Mouse (Mus musculus): ENCODE results near the gene Pcnx3.
A peak's percentile ranks its signal among the peaks of the same experiment; 100 is the strongest.

Gene Pcnx3

DNA sequence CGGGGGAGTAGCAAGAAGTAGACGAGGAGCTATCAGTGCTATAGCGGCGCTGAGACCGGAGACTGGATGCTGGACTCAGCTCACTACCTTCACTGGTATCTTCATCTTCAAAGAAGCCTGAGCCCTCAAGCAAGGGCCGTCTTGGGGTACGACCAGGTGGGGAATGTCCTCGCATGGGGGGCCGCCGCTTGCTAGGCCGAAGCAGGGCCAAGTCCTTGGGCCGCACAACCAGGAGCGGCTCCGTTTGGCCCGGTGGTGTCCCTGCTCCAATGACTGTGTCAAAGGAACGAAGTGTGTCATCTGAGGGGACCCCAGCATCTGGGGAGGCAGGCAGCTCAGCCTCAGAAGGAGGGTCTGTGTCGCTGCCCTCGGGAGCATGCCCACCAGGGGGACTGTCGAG, 3.3 kb downstream of the Pcnx3 start:
- no peak for ATAC-seq (ENCODE audit: insufficient number of reproducible peaks, low FRiP score, low TSS enrichment)

DNA sequence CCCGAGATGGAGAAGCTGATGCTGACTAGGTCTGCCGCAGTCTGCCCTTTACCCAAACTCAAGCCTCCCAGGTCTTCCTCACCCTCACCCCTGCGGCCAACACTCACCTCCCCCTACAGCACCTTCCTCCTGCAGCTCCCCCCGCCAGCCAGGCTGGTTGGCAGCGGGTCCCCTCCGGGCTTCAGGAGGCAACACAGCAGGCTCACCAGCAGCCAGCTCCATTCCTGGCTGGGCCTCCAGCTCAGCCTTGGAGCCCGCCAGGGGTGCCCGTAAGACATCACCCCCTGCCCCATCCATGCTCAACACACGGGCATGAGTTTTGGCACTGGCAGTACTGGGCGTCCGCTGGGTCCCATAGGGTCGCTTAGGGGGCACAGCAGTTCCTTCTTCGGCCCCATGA, 3.7 kb downstream of the Pcnx3 start:
- ATAC-seq (ENCODE audit: insufficient number of reproducible peaks, low FRiP score, low TSS enrichment): no peak

DNA sequence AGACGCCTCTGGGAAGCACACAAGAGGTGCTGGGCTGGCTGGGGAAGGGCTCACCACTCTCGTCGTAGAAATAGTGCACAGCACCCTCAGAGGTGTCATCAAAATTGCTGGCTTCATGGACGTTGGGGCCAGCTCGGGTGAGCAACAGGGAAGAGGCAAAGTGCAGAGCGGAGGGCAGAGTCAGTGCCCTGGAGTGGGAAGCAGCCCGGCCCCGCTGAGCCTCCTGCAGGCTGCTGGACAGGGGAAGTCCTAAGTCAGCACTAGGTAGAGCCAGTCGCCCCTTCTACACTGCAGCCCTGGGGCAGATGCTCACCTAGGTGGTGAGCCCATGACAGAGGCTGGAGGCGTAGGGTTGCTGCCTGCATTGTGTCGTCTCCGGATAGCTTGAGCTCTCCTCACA, 4.5 kb downstream of the Pcnx3 start:
- no peak for ATAC-seq (ENCODE audit: insufficient number of reproducible peaks, low FRiP score, low TSS enrichment)

DNA sequence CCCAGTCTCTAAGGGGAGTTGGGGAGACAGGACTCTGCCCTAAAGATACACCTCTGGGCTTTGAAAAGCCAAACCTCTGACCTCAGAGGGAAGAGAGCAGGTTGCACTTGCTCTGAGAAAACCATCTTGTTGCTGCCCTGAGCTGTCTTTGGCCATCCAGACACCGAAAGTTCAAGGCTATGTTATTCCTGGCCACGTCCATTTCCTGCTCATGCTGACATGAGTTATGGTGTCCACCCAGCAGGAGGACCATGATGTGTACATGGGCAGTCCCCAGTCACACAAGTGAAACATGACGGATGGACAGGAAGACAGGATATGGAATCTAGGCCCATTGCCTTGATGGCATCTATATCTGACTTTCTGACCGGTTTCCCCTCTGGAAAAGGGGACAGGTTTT, 8.3 kb downstream of the Pcnx3 start:
- no peak for ATAC-seq (ENCODE audit: insufficient number of reproducible peaks, low FRiP score, low TSS enrichment)

DNA sequence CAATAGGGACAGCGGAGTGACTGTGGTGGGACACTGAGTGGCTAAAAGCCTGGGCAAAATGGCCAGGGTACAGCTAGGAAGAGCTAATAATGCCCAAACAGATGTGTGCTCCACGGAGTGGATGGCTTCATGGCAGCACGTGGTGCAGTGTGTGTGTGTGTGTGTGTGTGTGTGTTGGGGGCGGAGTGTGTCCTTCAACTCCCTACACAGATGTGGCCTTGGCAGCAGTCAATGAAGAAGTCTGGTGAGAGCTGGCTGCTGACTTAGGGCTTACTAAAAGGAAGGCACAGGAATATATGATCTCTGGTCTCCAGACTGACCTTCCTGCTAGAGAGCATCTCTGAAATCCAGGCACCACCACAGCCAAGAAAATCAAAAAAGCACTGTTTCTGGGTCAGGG, 20.3 kb downstream of the Pcnx3 start:
- ATAC-seq (ENCODE audit: insufficient number of reproducible peaks, low FRiP score, low TSS enrichment): no peak

DNA sequence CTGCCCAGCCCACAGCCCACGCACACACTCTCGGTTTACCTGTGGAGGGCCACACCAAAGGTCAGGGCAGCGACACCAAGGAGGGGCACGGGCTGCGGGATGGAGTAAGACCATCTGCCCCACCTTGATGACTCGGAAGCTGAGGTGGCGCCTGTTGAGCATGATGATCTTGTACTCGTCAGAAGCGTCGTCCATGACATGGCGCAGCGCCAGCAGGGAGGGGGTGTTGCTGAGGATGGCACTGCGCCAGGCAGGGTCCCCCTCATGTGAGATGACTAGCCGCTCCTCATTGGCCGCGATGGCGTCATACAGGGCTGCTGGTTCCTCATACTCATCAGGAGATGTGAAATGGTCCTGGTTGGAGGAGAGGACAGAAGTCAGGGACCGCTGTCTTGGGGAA, 22.3 kb downstream of the Pcnx3 start:
- ATAC-seq (ENCODE audit: insufficient number of reproducible peaks, low FRiP score, low TSS enrichment): no peak

DNA sequence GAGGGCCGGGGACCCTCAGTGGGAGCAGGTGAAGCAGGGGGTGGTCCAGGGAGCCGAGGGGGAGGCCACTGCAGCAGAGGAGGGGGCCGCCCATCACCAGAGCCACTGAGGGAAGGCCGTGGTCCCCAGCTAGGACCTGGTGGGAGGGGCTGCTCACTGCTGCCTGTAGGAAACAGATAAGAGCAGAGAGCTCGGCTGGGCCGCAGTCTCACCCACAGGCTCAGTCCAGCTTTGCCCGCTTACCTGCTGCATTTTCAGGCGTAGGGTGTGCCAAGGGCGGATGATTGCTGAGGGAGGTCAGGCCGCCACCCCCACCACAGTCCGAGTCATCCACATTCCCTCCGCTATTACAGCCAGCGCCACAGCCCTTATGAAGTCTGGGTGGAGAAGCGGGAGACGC, 23.2 kb downstream of the Pcnx3 start:
- ATAC-seq (ENCODE audit: insufficient number of reproducible peaks, low FRiP score, low TSS enrichment): no peak

DNA sequence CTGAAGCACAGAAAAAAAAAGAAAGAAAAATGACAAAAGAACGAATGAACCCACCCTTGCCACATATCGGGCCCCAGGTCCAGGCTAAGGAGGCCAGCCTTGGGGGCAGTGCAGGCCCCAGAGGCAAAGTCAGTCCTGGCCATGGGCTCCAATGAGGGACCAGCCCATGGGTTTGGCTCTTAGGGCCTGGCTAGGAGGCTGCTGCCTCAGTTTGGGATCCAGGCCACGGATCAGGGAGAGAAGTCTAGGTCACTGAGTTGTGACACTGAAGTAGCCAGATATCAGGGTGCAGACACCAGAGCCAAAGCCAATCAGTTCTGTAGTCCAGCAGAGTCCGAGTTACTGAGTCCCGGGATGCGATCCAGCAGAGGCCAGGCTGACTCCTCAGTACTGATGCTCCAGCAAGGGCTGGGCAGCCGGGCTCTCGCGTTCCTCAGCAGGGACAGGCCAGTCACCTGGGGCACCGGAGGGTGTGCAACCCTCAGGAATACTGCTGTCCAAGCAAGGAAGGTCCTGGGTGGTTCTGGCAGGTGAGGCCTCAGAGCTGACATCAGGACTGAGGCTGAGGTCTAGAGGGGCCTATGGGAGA, 23.9 kb downstream of the Pcnx3 start:
- no peak for ATAC-seq (ENCODE audit: insufficient number of reproducible peaks, low FRiP score, low TSS enrichment)

DNA sequence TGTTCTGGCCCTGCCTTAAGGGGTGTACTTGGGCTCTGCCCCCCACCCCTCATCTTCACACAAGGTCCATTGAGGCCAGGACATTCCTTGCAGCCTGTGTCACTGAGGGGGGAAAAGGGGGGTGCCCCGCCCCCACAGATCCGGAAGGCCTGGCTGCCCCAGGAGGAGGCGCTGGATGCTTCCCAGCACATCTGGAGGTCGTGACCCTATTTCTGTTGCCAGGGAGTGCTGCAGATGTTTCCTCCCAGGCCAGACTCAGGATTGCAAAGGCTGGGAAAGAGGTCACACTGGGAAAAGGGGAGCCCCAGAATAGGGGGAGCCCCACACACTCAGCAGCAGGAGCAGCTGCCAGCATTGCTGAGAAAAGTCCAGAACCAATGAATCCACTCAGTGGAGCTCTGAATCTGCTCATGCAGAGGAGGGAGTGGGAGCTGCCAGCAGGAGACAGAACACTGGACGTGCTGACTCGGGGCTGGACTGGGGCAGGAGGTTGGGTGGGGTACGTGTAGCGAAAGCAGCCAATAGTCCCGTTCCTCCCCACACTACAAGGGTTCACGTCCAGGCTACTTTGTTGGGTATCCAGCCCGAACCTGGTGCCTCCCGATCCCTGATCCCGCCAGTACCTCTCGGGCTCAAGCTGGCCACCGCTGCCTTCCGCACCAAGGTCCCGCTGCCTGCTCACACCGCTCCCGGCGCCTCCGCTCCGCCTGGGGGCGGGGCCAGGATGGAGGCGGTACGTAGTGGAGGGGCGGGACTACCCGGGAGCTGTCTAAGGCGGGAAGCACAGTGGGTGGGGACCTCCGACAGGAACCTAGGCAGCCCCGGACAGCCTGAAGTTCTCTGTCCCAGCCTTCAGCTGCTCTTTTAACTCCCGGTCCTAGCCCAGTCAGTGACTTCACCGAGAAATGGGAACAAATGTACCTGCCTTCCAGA, 25.5 kb downstream of the Pcnx3 start, which contains the start of gene Sipa1:
TSS of gene Sipa1 (minus strand) at position 727 of the 933 bp plus-strand sequence.
- 0 out of 2 replicates have a peak, but pooled peaks have one; percentile 42 for ATAC-seq (ENCODE audit: insufficient number of reproducible peaks, low FRiP score, low TSS enrichment)

DNA sequence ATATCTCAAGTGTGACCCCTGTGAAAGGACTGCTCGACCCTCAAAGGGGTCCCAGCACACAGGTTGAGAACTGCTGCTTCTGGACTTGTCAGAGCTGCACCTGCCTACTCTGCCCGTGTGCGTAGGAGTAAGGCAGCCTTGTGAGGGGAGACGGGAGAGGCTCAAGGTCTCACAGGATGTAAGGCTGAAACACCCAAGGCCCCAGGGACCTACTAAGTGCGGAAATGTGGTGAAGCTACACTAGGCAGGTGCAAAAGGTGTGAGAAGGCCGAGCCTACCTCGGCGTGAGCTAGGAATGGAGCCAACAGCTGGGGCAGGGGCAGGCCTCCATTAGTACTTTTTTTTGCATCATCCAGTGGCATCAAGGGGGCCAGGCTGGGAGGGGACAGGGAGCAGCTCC, 26.4 kb downstream of the Pcnx3 start:
- no peak for ATAC-seq (ENCODE audit: insufficient number of reproducible peaks, low FRiP score, low TSS enrichment)

DNA sequence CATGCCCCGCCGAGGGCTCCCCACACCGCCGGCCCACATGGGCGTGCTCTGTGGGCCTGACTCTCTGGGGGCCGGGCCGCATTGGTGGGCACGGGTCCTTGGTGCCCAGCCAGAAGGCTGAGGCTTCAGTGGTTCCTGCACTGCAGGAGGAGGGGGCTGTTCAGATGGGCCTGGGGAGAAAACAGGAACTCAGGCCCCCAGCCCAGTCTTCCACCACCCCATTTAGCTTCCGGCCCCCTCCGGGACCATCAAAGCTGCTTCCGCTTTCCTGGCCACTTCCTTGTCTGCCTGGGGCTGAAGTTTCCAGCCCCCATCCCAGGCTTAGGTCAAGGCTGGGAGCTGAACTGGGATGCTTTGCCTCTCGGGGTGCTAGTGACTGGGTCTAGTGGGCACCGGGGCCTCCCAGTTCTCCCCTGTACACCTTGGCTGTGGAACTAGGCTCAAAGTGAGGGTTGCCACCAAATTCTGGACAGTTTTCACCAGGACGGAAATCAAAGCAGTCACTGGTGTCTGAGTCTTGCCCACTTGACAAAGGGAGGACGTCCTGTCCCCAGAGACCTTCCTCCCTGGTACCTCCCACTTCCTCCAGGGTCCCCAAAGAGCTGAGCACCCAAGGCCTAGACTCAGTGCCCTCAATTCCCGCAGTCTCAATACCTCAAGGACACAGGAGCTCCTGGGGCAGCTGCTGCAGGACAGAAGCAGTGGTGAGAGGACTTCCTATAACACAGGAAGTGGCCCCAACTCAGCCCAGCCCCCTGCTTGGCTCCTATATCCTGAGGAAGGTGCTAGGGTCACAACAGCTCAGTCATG, 27.6 kb downstream of the Pcnx3 start:
- no peak for ATAC-seq (ENCODE audit: insufficient number of reproducible peaks, low FRiP score, low TSS enrichment)

DNA sequence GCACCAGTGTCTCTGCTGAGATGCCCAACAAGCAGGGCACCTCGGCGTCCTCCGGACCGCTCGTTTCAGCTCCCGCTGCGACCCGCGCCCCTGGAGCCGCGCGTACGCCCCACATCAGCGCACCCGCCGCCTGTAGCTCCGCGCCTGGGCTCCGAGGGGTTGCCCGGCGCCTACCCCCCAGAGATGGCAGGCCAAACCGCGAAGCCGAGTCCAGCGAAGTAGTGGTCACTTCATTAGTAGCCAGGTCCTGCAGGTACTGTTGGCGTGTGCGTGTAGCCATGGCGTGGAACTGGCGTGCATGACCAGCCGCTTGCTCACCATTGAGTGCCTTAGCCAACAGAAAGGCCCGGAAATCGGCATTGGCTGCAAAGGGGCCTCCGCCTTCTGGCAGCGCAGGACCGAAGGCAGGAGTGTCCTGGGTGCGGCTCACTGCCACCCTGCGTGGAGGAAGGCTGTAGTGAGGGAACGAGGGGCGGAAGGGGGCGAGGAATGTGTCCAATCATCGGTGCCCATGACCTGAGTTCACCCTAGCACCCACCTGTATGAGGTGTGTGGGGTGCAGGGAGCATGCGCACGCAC, 33.9 kb downstream of the Pcnx3 start:
- no peak for ATAC-seq (ENCODE audit: insufficient number of reproducible peaks, low FRiP score, low TSS enrichment)

DNA sequence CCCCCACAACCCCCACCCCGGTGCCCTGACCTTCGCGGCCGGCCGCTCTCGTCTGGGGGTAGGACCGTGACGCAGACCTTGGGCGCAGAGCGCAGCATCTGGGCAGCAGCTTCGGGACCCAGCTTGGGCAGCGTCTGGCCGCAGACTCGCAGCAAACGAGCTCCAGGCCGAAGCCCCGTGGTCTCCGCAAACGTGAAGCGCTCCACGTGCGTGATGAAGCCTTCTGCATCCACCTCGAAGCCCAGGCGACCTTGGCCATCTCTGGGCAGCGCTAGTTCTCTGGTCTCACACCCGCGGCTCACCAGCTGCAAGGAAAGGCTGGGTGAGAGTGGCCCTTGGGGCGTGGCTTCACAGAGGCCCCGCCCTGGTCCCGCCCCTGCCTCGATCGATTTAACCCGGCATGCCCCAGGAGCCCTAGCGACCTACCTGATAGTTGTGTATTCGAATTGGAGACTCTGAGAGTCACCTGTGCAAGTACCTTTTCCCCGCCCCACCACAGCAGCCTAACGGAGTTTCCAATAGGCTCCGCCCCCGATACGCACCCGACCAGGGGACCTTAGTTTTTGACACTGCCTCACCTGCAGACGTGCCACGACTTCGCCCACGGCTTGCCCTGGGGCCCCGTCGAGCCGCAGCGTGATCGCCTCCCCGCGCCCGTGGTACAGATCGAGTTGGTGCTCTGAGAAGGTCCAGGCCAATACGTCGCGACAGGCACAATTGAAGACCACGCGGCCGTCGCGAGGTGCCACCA, 34.6 kb downstream of the Pcnx3 start:
- no peak for ATAC-seq (ENCODE audit: insufficient number of reproducible peaks, low FRiP score, low TSS enrichment)

DNA sequence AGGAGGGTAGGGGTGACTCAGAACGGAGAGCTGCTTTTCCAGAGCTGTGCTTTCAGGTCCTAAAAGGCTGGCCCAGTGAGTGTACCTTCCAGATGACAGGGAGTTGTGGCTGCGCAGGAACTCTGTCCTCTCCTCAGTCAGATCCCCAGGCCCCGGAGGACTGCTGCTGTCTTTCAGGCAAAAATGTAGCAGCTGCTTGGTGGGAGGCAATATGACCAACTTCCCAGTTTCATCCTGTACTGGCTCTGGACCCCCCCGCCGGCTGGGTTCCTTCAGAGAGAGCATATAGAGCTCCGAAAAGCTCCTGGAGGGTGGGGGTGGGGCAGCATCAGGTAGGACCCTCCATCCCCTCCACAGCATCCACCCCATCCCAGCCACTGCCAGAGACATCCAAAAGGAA, 36.1 kb downstream of the Pcnx3 start:
- ATAC-seq (ENCODE audit: insufficient number of reproducible peaks, low FRiP score, low TSS enrichment): no peak

DNA sequence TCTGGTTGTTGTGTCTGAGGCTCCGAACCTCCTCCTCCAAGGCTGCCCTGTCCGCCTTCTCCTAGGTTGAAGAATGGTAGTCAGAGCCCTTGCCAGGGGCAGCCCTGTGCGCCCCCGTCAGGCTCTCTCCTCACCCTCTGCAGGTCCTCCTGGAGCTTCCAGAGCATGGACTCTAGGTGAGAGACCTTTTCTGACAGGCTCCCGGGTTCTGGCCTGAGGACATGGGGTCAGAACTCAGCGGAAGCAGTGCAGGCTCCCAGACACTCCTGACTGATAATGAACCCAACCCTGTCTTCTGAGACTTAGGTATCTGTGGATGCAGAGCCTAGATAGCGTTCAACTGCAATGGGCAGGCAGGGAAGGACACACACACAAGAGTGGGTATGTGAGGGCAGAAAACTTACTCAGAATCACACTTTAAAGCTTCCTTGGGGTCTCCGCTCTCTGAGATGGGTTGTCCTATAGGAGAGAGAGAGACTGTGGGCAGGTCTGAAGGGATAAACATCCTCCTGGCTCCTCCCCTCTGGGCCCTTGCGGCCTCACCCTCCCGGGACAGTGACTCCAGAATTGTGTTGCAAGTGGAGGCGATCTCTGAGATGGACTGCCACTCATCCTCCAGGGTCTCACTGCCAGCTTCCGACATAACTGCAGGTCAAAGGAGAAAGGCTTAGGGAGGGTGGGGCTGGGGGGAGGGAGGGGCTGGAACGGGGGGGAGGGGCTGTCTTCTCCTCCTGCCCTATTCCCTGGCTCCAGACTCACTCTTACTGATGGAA, 37.0 kb downstream of the Pcnx3 start:
- no peak for ATAC-seq (ENCODE audit: insufficient number of reproducible peaks, low FRiP score, low TSS enrichment)

DNA sequence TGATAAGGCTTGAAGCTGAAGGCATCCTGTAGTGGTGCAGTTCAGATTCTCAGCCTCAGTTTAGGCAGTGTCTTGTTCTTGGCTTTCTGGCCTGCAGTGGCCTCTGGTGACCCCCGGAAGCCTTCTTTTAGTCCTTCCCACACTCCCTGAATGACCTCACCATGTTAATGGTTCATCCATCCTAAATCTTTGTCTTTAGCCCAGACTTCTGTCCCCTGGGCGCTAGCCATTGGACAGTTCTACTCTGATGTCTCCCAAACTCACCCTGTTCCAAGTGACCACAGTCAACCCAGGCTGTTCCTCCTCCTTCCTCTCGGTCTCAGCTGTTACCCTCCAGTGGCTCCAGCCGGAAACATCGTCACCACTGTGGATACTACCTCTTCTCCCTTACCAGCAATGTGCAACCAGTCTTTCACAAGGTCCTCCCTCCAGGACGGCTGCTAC, 39.4 kb downstream of the Pcnx3 start:
- ATAC-seq (ENCODE audit: insufficient number of reproducible peaks, low FRiP score, low TSS enrichment): no peak

DNA sequence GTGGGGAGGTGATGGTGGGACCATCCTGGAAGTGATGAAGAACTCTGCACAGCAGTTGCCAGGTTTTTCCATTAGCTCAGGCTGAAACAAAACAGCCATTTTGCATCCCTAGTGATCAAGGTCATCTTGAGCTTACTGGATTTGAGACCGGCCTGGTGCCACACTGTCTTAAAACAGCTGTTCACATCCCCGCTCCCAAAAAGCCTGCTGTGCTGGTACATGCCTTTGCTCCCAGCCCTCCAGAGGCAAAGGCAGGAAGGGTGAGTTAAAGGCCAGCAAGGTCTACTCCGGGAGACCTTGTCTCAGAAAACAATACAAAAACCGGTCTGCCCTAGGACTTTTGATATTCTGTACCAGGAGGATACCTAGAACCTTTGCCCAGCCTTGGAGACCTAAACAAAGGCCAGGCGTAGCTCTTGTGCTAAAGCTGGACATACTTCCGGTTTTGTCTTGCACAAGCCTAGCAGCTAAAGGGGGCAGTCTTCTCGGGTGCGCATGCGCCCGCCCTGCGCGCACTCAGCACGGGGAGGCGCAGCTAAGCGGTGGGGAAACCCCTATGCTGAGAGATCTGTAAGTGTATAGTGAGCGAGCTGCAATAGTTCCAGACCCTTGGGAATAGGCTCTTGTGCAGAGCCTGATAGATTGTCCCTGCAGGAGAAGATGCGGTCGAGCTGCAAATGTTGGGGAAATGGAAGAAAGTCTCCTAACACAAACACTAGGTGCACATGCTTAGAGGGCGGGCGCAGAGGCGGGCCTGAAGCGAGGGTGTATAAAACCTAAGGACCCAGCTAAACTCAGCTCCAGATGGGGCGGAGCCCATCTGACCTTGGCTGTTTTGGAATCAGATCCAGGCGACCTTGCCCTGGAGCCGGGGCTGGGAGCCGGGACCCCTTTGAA, 40.1 kb downstream of the Pcnx3 start:
- peak; percentile 70; the same call in 1 of the 2 replicates for ATAC-seq (ENCODE audit: insufficient number of reproducible peaks, low FRiP score, low TSS enrichment)

DNA sequence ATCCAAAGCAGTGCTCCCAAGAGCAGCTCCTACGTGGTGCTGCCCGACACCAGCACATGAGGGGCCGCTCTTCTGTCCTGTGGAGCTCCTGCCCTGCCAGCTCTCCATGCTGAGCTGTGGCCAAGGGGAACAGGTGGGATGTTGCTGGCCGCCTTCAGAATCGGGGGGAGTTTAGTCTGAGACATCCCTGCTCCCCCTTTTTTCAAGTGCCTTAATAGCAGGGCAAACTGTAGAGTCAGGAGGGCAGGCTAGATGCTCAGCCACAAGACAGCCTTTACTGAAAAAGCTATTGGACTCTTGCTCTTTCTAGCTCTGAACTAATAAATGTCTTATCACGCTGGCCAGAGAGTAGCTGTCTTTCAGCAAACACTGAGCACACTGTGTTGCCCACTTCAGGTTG, 40.9 kb downstream of the Pcnx3 start:
- no peak for ATAC-seq (ENCODE audit: insufficient number of reproducible peaks, low FRiP score, low TSS enrichment)

Data from cerebellum, adult (tissue).